9 mouse cellular contexts compared by ENCODE assay signal in the genomic region with DNA sequence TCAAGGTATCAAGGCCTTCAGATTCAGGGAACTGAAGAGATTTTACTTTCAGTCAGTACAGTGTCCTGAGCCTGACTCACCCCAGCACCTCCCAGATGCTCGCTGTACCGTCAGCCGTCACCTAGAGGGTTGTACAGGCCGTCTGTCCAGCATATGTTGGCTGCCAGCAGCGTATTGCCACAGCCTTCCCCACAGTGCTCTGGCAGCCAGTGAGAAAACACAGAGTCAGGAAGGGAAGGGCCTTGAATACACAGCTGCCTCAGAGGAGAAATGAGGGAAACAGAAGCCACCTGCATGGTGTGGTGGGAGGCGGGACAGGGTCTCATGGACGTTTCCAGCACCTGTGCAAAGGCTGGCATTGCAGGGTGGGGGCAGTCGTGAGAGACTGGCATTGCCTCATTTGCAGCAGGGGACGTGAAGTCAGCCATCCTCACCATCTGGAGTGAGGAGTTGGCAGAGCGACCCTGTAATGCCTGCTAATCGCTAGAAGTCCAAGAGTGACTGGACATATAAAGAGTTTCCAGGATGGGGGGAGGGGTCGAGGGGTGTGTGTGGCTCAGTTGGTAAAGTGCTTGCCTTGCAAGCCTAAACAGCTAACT.
DNase-seq lines count a peak whose midpoint lies in the region; ATAC-seq lines count a peak whose summit lies in the region.
"Had no signal": no experiment of that assay in that cellular context is flagged by ENCODE, and none has a peak within 500 bp of the region (broad histone marks: within the 10 kb centered on the region; RNA-seq: fewer than 3 reads in every experiment).

No protein-coding gene starts in this region.

- no peaks in the 10 kb centered on the region for H3K9me3 ChIP-seq in heart, embryonic 13.5 days
- H3K9me3 ChIP-seq in heart, embryonic 10.5 days, result no peaks in the 10 kb centered on the region
- H3K9me3 ChIP-seq in embryonic facial prominence, embryonic 14.5 days (ENCODE audit: control insufficient read depth, low read length), result no peaks in the 10 kb centered on the region
- H3K9me3 ChIP-seq in intestine, embryonic 16.5 days (ENCODE audit: control insufficient read depth, low read length), result no peaks in the 10 kb centered on the region
- H3K9me3 ChIP-seq in neural tube, embryonic 15.5 days (replicated peaks), result no peaks in the 10 kb centered on the region

- H3K4me2 ChIP-seq in heart, embryonic 13.5 days, result no peak overlapping the region
- no peak overlapping the region for H3K4me2 ChIP-seq in embryonic facial prominence, embryonic 14.5 days (ENCODE audit: low read depth, low read length)
- H3K4me2 ChIP-seq in intestine, embryonic 16.5 days (ENCODE audit: low read depth, low read length), result no peak overlapping the region
- no peak overlapping the region for H3K4me2 ChIP-seq in neural tube, embryonic 15.5 days

- WGBS in heart, embryonic 13.5 days, result 39% methylated on average over 12 of the region's 12 CpGs
- WGBS in heart, embryonic 10.5 days, result 46% methylated on average over 12 of the region's 12 CpGs
- WGBS in embryonic facial prominence, embryonic 14.5 days, result 44% methylated on average over 12 of the region's 12 CpGs
- 41% methylated on average over 12 of the region's 12 CpGs for WGBS in intestine, embryonic 16.5 days
- 37% methylated on average over 12 of the region's 12 CpGs for WGBS in neural tube, embryonic 15.5 days

- H3K4me3 ChIP-seq in heart, embryonic 13.5 days, result no peak overlapping the region
- no peak overlapping the region for H3K4me3 ChIP-seq in heart, embryonic 10.5 days
- no peak overlapping the region for H3K4me3 ChIP-seq in embryonic facial prominence, embryonic 14.5 days (ENCODE audit: low read depth, low read length)
- no peak overlapping the region for H3K4me3 ChIP-seq in intestine, embryonic 16.5 days (ENCODE audit: low read length)
- H3K4me3 ChIP-seq in neural tube, embryonic 15.5 days (replicated peaks), result no peak overlapping the region

- 0 out of 2 replicates have a peak, but pooled peaks cover 4% of the 10 kb centered on the region for H3K27me3 ChIP-seq in heart, embryonic 13.5 days (replicated peaks)
- H3K27me3 ChIP-seq in heart, embryonic 10.5 days (ENCODE audit: insufficient read depth, poor library complexity, severe bottlenecking), result 0 out of 2 replicates have a peak, but pooled peaks cover under 1% of the 10 kb centered on the region
- no peaks in the 10 kb centered on the region for H3K27me3 ChIP-seq in embryonic facial prominence, embryonic 14.5 days (replicated peaks; ENCODE audit: control insufficient read depth, insufficient read depth, low read length)
- no peaks in the 10 kb centered on the region for H3K27me3 ChIP-seq in intestine, embryonic 16.5 days (replicated peaks; ENCODE audit: control insufficient read depth, insufficient read depth, low read length)
- H3K27me3 ChIP-seq in neural tube, embryonic 15.5 days (replicated peaks), result no peaks in the 10 kb centered on the region

- no peaks in the 10 kb centered on the region for H3K36me3 ChIP-seq in heart, embryonic 13.5 days
- H3K36me3 ChIP-seq in heart, embryonic 10.5 days, result no peaks in the 10 kb centered on the region
- no peaks in the 10 kb centered on the region for H3K36me3 ChIP-seq in embryonic facial prominence, embryonic 14.5 days (ENCODE audit: control insufficient read depth, insufficient read depth, low read length)
- H3K36me3 ChIP-seq in intestine, embryonic 16.5 days (ENCODE audit: control insufficient read depth, insufficient read depth, low read length), result no peaks in the 10 kb centered on the region
- H3K36me3 ChIP-seq in neural tube, embryonic 15.5 days, result no peaks in the 10 kb centered on the region

- H3K27ac ChIP-seq in heart, embryonic 13.5 days (replicated peaks), result peak overlapping the region; percentile 24
- no peak overlapping the region for H3K27ac ChIP-seq in heart, embryonic 10.5 days
- 0 out of 2 replicates have a peak overlapping the region, but pooled peaks have one; percentile 6 for H3K27ac ChIP-seq in embryonic facial prominence, embryonic 14.5 days (replicated peaks; ENCODE audit: low read depth, low read length)
- no peak overlapping the region for H3K27ac ChIP-seq in intestine, embryonic 16.5 days (ENCODE audit: low read length)
- peak overlapping the region; percentile 37; the same call in 1 of the 2 replicates for H3K27ac ChIP-seq in neural tube, embryonic 15.5 days (replicated peaks)
- H3K27ac ChIP-seq: kidney, postnatal 0 days had no signal

- no peak for DNase-seq in heart, embryonic 10.5 days (ENCODE audit: low spot score)
- DNase-seq in embryonic facial prominence, embryonic 14.5 days (ENCODE audit: low spot score), result peak; percentile 24
- no peak for DNase-seq in natural killer cell, adult 2 months (ENCODE audit: low spot score in 2 of 2)
- DNase-seq in ovary, postnatal 10 days (ENCODE audit: low spot score), result no peak
- no peak for DNase-seq in layer of hippocampus, postnatal 36 days

- peaks cover 26% of the 10 kb centered on the region for H3K4me1 ChIP-seq in heart, embryonic 13.5 days
- peaks cover 47% of the 10 kb centered on the region for H3K4me1 ChIP-seq in heart, embryonic 10.5 days
- peaks cover 8% of the 10 kb centered on the region; the same call in 1 of the 2 replicates for H3K4me1 ChIP-seq in embryonic facial prominence, embryonic 14.5 days (ENCODE audit: control insufficient read depth, insufficient read depth, low read length)
- H3K4me1 ChIP-seq in intestine, embryonic 16.5 days (ENCODE audit: control insufficient read depth, insufficient read depth, low read length), result peaks cover 6% of the 10 kb centered on the region
- H3K4me1 ChIP-seq in neural tube, embryonic 15.5 days, result peaks cover 39% of the 10 kb centered on the region

- ATAC-seq in heart, embryonic 13.5 days (ENCODE audit: extremely low read depth, insufficient number of reproducible peaks, low FRiP score, low TSS enrichment), result no peak
- ATAC-seq in embryonic facial prominence, embryonic 14.5 days (ENCODE audit: low read depth), result peak; percentile 38; the same call in 1 of the 2 replicates
- ATAC-seq in intestine, embryonic 16.5 days, result peak; percentile 41
- ATAC-seq in neural tube, embryonic 15.5 days (ENCODE audit: low FRiP score), result peak; percentile 28; the same call in 1 of the 2 replicates

- H3K9ac ChIP-seq in heart, embryonic 13.5 days, result no peak overlapping the region
- no peak overlapping the region for H3K9ac ChIP-seq in embryonic facial prominence, embryonic 14.5 days (ENCODE audit: low read depth, low read length)
- H3K9ac ChIP-seq in intestine, embryonic 16.5 days (ENCODE audit: low read depth, low read length), result no peak overlapping the region
- no peak overlapping the region for H3K9ac ChIP-seq in neural tube, embryonic 15.5 days (replicated peaks)

Comparison
In these comparisons a context has a peak if more than half of its experiments do, and no peak if none do; other contexts are left out.
1. H3K27ac ChIP-seq: peak in heart, embryonic 13.5 days (single experiment), embryonic facial prominence, embryonic 14.5 days (single experiment) and neural tube, embryonic 15.5 days (single experiment); none in heart, embryonic 10.5 days (single experiment) and intestine, embryonic 16.5 days (single experiment).